Mouse (Mus musculus): ENCODE measurements at regions not wholly inside any gene's neighbourhood (a gene's known extent, or its start where the extent isn't known, plus 50 kb on each side); places are given as distances from the start of the nearest gene placed in this dataset.

DNA sequence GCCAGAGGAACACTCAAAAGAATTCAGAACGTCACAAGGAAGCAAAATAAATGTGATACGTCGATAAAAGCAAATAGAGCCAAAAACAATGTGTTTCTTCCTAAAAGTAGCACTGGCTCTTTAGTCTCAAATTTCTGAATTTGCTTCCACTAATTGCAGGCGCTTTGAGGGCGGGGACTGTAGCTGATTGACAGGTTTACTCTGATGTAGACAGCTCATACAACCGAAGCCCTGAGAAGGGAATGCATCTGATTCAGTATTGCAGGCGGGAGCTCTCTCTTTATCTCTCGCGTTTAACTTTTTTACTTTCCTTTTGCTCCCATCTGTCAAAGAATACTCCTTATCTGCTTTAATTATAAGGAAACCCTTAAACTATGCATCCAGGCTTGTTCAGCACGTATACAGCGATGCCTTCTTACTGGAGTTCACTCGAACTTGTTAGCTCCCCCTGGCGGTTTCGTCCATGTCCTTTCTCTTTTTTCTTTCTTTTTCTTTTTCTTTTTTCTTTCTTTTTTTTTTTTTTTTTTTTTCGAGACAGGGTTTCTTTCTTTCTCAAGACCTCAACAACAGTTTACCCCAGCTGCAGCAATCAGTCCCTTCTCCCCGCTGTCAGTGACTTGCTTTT lies 95.9 kb downstream of the Avpr1a start:
- Histone ChIP-seq H3K36me3 (no peaks in the 10 kb centered on the region), H3K4me2 (peak overlapping the region; percentile 61), H3K9me3 (no peaks in the 10 kb centered on the region), H3K9ac (peak overlapping the region; percentile 54; the same call in 1 of the 2 replicates), H3K27me3 (no peaks in the 10 kb centered on the region), H3K4me3 (peak overlapping the region; percentile 37), H3K4me1 (peaks cover 2% of the 10 kb centered on the region; the same call in 1 of the 2 replicates), H3K27ac (no peak overlapping the region)
- no peak for ATAC-seq (ENCODE audit: insufficient number of reproducible peaks, insufficient read depth, low FRiP score, low TSS enrichment, low read depth)
- WGBS = 17% methylated on average over 16 of the region's 16 CpGs

- H3K4me3 ChIP-seq = no peak overlapping the region
- H3K27me3 ChIP-seq = no peaks in the 10 kb centered on the region
- H3K27ac ChIP-seq = no peak overlapping the region
- no peak overlapping the region for H3K4me2 ChIP-seq
- ATAC-seq (ENCODE audit: insufficient number of reproducible peaks, insufficient read depth, low FRiP score, low TSS enrichment, low read depth) = no peak
- no peak overlapping the region for H3K9ac ChIP-seq
- no peaks in the 10 kb centered on the region for H3K36me3 ChIP-seq
- H3K4me1 ChIP-seq = peaks cover 2% of the 10 kb centered on the region; the same call in 1 of the 2 replicates
- no peaks in the 10 kb centered on the region for H3K9me3 ChIP-seq
- WGBS = 86% methylated on average over 6 of the region's 6 CpGs
Measured at GRCm38 (mm10) chr10:122545029-122545428, 96.7 kb downstream of the Avpr1a start.

DNA sequence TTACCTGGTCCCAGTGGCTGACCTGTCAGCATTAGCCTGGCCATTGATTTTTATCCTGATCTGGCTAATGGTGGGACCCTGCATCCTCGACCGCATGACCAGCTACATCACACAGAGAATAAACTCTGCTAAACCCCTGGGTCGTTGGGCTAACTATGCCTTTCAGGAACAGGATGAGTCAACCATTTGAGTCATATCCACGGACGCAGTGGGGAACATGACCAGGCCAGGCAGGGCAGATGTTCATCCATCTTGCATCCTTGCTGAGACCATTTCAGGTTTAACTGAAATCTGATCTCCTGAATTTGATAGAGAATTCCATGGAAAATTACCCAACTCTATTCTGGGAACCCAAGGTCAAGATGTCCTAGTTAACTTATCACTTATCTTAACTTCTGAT lies 103.3 kb downstream of the Avpr1a start:
- Histone ChIP-seq H3K9me3 (no peaks in the 10 kb centered on the region), H3K4me3 (no peak overlapping the region), H3K27me3 (no peaks in the 10 kb centered on the region), H3K9ac (no peak overlapping the region), H3K27ac (no peak overlapping the region), H3K4me2 (no peak overlapping the region), H3K36me3 (no peaks in the 10 kb centered on the region), H3K4me1 (no peaks in the 10 kb centered on the region)
- ATAC-seq (ENCODE audit: insufficient number of reproducible peaks, insufficient read depth, low FRiP score, low TSS enrichment, low read depth) = no peak
- WGBS = 76% methylated on average over 5 of the region's 5 CpGs

DNA sequence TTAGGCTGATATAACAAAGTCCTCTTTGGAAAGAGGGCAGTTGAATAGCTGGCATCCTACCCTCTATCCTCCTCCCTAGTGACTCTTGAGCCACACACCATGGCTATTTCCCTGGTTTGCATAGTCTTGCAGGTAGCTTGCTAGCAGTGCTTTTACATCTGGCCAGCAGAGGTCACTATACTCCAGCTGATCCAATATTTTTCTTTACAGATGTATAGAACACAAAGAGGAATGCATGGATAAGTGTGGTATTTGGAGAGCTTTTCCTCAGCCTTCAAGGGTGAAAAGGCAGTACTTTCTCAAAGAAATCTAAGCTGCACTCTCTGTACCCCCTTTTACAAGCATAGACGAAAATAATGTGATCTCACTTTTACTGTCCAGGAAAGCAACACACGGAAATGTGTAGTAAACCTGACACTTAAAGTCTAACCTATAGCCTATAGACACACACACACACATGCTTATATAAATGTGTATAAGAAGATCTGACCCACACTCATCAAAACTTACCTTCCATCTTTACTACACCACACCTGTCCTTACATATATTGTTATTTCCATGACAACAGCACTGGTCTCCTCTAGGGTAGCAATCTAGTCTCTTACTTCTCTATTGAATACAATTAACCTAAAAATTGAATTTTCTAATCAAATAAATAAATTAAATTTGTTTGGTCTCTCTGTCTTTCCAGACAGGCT lies 105.0 kb downstream of the Avpr1a start:
- Histone ChIP-seq H3K4me1 (no peaks in the 10 kb centered on the region), H3K9ac (no peak overlapping the region), H3K4me2 (no peak overlapping the region), H3K27me3 (no peaks in the 10 kb centered on the region), H3K36me3 (no peaks in the 10 kb centered on the region), H3K9me3 (no peaks in the 10 kb centered on the region), H3K27ac (no peak overlapping the region), H3K4me3 (no peak overlapping the region)
- WGBS = 48% methylated on average over 2 of the region's 2 CpGs
- ATAC-seq (ENCODE audit: insufficient number of reproducible peaks, insufficient read depth, low FRiP score, low TSS enrichment, low read depth) = peak; percentile 53; the same call in 1 of the 2 replicates

DNA sequence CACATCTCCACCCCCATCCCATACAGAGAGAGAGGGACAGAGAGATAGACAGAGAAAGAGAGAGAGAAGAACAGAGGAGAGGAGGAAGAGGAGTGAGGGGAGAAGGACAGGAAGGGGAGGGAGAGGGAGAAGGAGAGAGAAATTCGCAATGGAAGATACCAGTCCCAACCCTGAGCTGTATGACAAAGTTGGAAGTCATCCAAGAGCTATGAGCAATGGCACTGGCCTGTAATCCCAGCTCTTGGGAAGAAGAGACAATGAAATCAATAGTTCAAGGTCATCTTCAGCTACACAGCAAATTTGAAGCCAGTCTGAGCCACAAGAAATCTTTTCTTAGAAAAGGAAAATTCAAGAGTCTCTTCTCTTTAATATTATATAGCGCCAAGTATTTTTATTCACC lies 105.6 kb downstream of the Avpr1a start:
- no peaks in the 10 kb centered on the region for H3K27me3 ChIP-seq
- no peaks in the 10 kb centered on the region for H3K9me3 ChIP-seq
- no peaks in the 10 kb centered on the region for H3K36me3 ChIP-seq
- H3K27ac ChIP-seq = no peak overlapping the region
- 65% methylated on average over 2 of the region's 2 CpGs for WGBS
- no peak overlapping the region for H3K4me3 ChIP-seq
- ATAC-seq (ENCODE audit: insufficient number of reproducible peaks, insufficient read depth, low FRiP score, low TSS enrichment, low read depth) = no peak
- no peak overlapping the region for H3K9ac ChIP-seq
- no peaks in the 10 kb centered on the region for H3K4me1 ChIP-seq
- H3K4me2 ChIP-seq = no peak overlapping the region

DNA sequence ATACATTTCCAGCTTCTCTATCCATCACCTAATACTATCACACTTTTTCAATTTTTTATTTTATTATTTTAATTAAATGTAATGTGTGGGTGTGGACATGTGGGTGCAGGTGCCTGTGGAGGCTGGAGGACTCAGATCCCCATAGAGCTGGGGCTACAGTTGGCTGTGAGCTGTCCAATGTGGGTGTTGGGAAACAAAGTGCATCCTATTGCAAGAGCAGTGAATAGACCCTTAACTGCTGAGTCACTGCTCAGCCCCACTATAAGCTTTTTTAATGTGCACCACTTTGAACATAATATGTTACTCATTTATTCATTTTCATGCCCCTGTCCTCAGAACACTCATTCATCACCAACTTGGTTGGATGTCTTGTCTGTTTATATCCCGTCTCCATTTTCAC lies 110.4 kb downstream of the Avpr1a start:
- H3K4me1 ChIP-seq = no peaks in the 10 kb centered on the region
- H3K27me3 ChIP-seq = no peaks in the 10 kb centered on the region
- H3K9ac ChIP-seq = no peak overlapping the region
- H3K4me3 ChIP-seq = no peak overlapping the region
- ATAC-seq (ENCODE audit: insufficient number of reproducible peaks, insufficient read depth, low FRiP score, low TSS enrichment, low read depth) = no peak
- H3K36me3 ChIP-seq = no peaks in the 10 kb centered on the region
- no peak overlapping the region for H3K4me2 ChIP-seq
- H3K27ac ChIP-seq = no peak overlapping the region
- 79% methylated on average over 1 of the region's 1 CpGs for WGBS
- H3K9me3 ChIP-seq = no peaks in the 10 kb centered on the region

- WGBS = 76% methylated on average over 10 of the region's 10 CpGs
Measured at GRCm38 (mm10) chr10:122560001-122560695, 111.8 kb downstream of the Avpr1a start.

DNA sequence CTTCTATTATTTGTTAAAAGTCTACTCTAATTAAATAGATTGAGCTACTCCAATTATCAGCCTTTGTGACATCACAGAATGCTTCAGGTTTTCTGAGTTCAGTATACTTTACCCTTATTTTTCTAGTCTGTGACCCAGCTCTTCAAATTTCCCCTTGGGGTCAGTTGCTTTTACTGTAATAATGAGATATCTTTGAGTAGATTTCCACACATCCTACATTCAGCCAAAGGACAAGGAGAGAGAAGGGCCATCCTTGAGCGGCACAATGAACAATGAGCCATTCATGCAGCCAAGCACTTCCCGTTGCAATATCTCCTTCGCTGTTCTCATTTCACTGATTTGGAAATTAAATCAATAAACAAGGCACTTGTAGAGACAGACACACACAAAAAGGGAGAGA lies 113.6 kb downstream of the Avpr1a start:
- H3K4me2 ChIP-seq = no peak overlapping the region
- no peaks in the 10 kb centered on the region for H3K27me3 ChIP-seq
- no peak overlapping the region for H3K27ac ChIP-seq
- H3K4me1 ChIP-seq = peaks cover 7% of the 10 kb centered on the region; the same call in 1 of the 2 replicates
- no peak overlapping the region for H3K4me3 ChIP-seq
- no peaks in the 10 kb centered on the region for H3K9me3 ChIP-seq
- no peaks in the 10 kb centered on the region for H3K36me3 ChIP-seq
- ATAC-seq (ENCODE audit: insufficient number of reproducible peaks, insufficient read depth, low FRiP score, low TSS enrichment, low read depth) = no peak
- H3K9ac ChIP-seq = no peak overlapping the region
- WGBS = 36% methylated on average over 3 of the region's 3 CpGs

More at GRCm38 (mm10) chr10:122560001-122560695, 111.8 kb downstream of the Avpr1a start:
- no peaks in the 10 kb centered on the region for H3K9me3 ChIP-seq
- no peak overlapping the region for H3K9ac ChIP-seq
- no peak overlapping the region for H3K27ac ChIP-seq
- H3K27me3 ChIP-seq = no peaks in the 10 kb centered on the region
- H3K4me3 ChIP-seq = no peak overlapping the region
- no peak for ATAC-seq (ENCODE audit: insufficient number of reproducible peaks, insufficient read depth, low FRiP score, low TSS enrichment, low read depth)
- H3K4me1 ChIP-seq = peaks cover 7% of the 10 kb centered on the region; the same call in 1 of the 2 replicates
- H3K4me2 ChIP-seq = no peak overlapping the region
- no peaks in the 10 kb centered on the region for H3K36me3 ChIP-seq

DNA sequence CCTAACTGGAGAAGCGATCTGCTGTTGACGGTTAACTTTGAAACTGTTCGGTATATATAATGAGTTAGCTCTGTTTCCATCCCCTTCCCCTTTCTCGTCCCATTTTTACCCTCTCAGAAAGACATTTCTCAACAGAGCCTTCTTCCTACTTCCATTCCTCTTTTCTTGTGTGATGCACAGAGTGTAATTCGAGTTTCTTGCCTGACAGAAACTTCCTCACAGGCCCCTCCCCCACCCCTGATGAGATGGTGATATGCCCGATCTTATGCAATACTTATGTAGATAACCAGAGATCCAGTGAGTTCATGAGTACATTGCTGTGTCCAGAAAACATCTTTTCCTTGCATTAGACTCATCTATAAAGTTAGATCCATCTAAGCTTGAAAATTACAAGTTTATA lies 114.2 kb downstream of the Avpr1a start:
- Histone ChIP-seq H3K27me3 (no peaks in the 10 kb centered on the region), H3K4me1 (peaks cover 7% of the 10 kb centered on the region; the same call in 1 of the 2 replicates), H3K9ac (no peak overlapping the region), H3K36me3 (no peaks in the 10 kb centered on the region), H3K27ac (no peak overlapping the region), H3K4me2 (no peak overlapping the region), H3K9me3 (no peaks in the 10 kb centered on the region), H3K4me3 (no peak overlapping the region)
- no peak for ATAC-seq (ENCODE audit: insufficient number of reproducible peaks, insufficient read depth, low FRiP score, low TSS enrichment, low read depth)
- WGBS = 45% methylated on average over 6 of the region's 6 CpGs

DNA sequence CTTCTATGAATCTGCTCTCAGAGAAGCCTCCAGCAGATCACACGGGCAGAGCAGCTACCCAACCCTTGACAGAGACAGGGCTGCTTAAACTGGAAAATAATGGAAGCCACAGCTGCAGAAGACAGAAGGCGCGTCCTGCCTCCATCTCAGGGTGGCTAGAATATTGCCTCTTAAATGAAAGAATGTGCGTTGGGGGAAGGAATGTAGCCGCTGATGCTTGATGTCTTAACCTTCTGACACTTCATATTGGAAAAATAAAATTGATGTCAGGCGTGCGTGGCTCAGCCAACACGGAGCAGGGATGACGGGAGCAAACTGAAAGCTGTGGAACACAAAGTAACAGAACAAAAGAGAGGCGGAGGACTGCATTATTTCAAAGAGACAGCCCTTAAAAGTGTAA lies 114.6 kb upstream of the Ppm1h start:
- H3K9ac ChIP-seq = peak overlapping the region; percentile 36; the same call in 1 of the 2 replicates
- no peaks in the 10 kb centered on the region for H3K36me3 ChIP-seq
- no peak for ATAC-seq (ENCODE audit: insufficient number of reproducible peaks, insufficient read depth, low FRiP score, low TSS enrichment, low read depth)
- H3K4me2 ChIP-seq = peak overlapping the region; percentile 46
- H3K4me3 ChIP-seq = peak overlapping the region; percentile 10; the same call in 1 of the 2 replicates
- H3K27ac ChIP-seq = no peak overlapping the region
- H3K9me3 ChIP-seq = no peaks in the 10 kb centered on the region
- H3K27me3 ChIP-seq = no peaks in the 10 kb centered on the region
- peaks cover 7% of the 10 kb centered on the region; the same call in 1 of the 2 replicates for H3K4me1 ChIP-seq
- 22% methylated on average over 10 of the region's 10 CpGs for WGBS

DNA sequence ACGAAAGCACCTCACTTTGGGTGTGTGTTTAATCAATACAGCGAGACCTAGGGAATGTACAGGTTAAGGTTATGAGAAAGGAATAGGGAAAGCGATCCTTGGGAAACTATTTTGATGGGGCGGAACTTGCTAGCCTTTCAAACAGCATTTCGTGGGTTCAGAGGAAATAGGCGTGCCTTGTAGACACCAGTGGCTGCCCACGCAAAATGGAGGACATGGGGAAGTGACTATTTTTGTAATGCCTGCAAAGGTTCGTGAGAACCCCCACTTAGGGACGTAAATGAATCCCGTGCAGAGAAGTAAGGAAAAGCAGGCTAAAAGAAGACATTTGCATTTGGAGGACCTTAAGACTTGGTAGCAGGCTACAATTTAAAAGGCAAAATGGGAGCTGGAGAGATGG lies 114.1 kb upstream of the Ppm1h start:
- no peaks in the 10 kb centered on the region for H3K36me3 ChIP-seq
- peak overlapping the region; percentile 46 for H3K4me2 ChIP-seq
- no peaks in the 10 kb centered on the region for H3K27me3 ChIP-seq
- WGBS = 74% methylated on average over 10 of the region's 10 CpGs
- no peaks in the 10 kb centered on the region for H3K9me3 ChIP-seq
- no peak overlapping the region for H3K4me3 ChIP-seq
- H3K4me1 ChIP-seq = peaks cover 7% of the 10 kb centered on the region; the same call in 1 of the 2 replicates
- 0 out of 2 replicates have a peak overlapping the region, but pooled peaks have one; percentile 36 for H3K9ac ChIP-seq
- no peak overlapping the region for H3K27ac ChIP-seq
- ATAC-seq (ENCODE audit: insufficient number of reproducible peaks, insufficient read depth, low FRiP score, low TSS enrichment, low read depth) = no peak

All from embryonic facial prominence, embryonic 13.5 days (tissue).